Mouse (Mus musculus): Measurements from ENCODE around the gene Vac14. TPM values are rescaled to one million over a fixed set of nuclear protein-coding genes. Genes with fewer than 3 reads are reported as not detected.

Vac14 gene
- polyA plus RNA-seq, 1 experiment: 26.8 TPM

- Histone ChIP-seq H3K79me2 (ENCODE audit: control insufficient read depth, insufficient read depth) (no peaks in the 10 kb centered on the region), H3K4me3 (no peak overlapping the region), H3ac (ENCODE audit: control insufficient read depth, insufficient read length) (no peak overlapping the region), H3K4me2 (ENCODE audit: low read depth) (no peak overlapping the region), H3K27me3 (ENCODE audit: control insufficient read depth, insufficient read depth, insufficient read length) (no peaks in the 10 kb centered on the region), H3K36me3 (ENCODE audit: control insufficient read depth, insufficient read depth) (no peaks in the 10 kb centered on the region)
- TF ChIP-seq MYOG (IDR thresholded peaks at IDR 0.05; ENCODE audit: control insufficient read depth in 1 of 3, insufficient read depth in 1 of 3, insufficient read length in 2 of 3, low read depth in 2 of 3) (no peak), MYOD1 (IDR thresholded peaks at IDR 0.05; ENCODE audit: control insufficient read depth in 1 of 3, insufficient read length in 2 of 3, low read depth in 2 of 3) (no peak), TCF3 (IDR thresholded peaks at IDR 0.05; ENCODE audit: insufficient read length, low read depth) (no peak), TCF12 (IDR thresholded peaks at IDR 0.05; ENCODE audit: insufficient read depth, poor library complexity, severe bottlenecking) (no peak), MAX (IDR thresholded peaks at IDR 0.05; ENCODE audit: low read depth) (no peak), CEBPB (IDR thresholded peaks at IDR 0.05; ENCODE audit: insufficient read depth, poor library complexity, severe bottlenecking) (no peak), POLR2AphosphoS2 (IDR thresholded peaks at IDR 0.05; ENCODE audit: insufficient read length, low read depth) (no peak), POLR2A (IDR thresholded peaks at IDR 0.05; ENCODE audit: insufficient read length, low read depth) (no peak), REST (IDR thresholded peaks at IDR 0.05; ENCODE audit: insufficient read depth, insufficient read length) (no peak), E2F4 (IDR thresholded peaks at IDR 0.05; ENCODE audit: insufficient read depth) (no peak), USF1 (IDR thresholded peaks at IDR 0.05; ENCODE audit: low read depth) (no peak), SRF (IDR thresholded peaks at IDR 0.05; ENCODE audit: control insufficient read depth, insufficient read length, low read depth) (no peak)
These were observed 137.8 kb downstream of the Vac14 start for GRCm38 (mm10) chr8:110756196-110756595.

- TF ChIP-seq REST (IDR thresholded peaks at IDR 0.05; ENCODE audit: insufficient read depth, insufficient read length) (no peak), USF1 (IDR thresholded peaks at IDR 0.05; ENCODE audit: low read depth) (no peak), SRF (IDR thresholded peaks at IDR 0.05; ENCODE audit: control insufficient read depth, insufficient read length, low read depth) (no peak), MAX (IDR thresholded peaks at IDR 0.05; ENCODE audit: low read depth) (no peak), TCF3 (IDR thresholded peaks at IDR 0.05; ENCODE audit: insufficient read length, low read depth) (no peak), MYOG (IDR thresholded peaks at IDR 0.05; ENCODE audit: control insufficient read depth in 1 of 3, insufficient read depth in 1 of 3, insufficient read length in 2 of 3, low read depth in 2 of 3) (no peak), CEBPB (IDR thresholded peaks at IDR 0.05; ENCODE audit: insufficient read depth, poor library complexity, severe bottlenecking) (no peak), TCF12 (IDR thresholded peaks at IDR 0.05; ENCODE audit: insufficient read depth, poor library complexity, severe bottlenecking) (no peak), POLR2A (IDR thresholded peaks at IDR 0.05; ENCODE audit: insufficient read length, low read depth) (no peak), E2F4 (IDR thresholded peaks at IDR 0.05; ENCODE audit: insufficient read depth) (no peak), MYOD1 (IDR thresholded peaks at IDR 0.05; ENCODE audit: control insufficient read depth in 1 of 3, insufficient read length in 2 of 3, low read depth in 2 of 3) (no peak), POLR2AphosphoS2 (IDR thresholded peaks at IDR 0.05; ENCODE audit: insufficient read length, low read depth) (no peak)
- Histone ChIP-seq H3K27me3 (ENCODE audit: control insufficient read depth, insufficient read depth, insufficient read length) (no peaks in the 10 kb centered on the region), H3K4me2 (ENCODE audit: low read depth) (no peak overlapping the region), H3K4me3 (no peak overlapping the region), H3K36me3 (ENCODE audit: control insufficient read depth, insufficient read depth) (no peaks in the 10 kb centered on the region), H3K79me2 (ENCODE audit: control insufficient read depth, insufficient read depth) (no peaks in the 10 kb centered on the region), H3ac (ENCODE audit: control insufficient read depth, insufficient read length) (no peak overlapping the region)
These were observed 142.0 kb downstream of the Vac14 start for GRCm38 (mm10) chr8:110760280-110760940.

- Histone ChIP-seq H3ac (ENCODE audit: control insufficient read depth, insufficient read length) (no peak overlapping the region), H3K4me2 (ENCODE audit: low read depth) (no peak overlapping the region), H3K79me2 (ENCODE audit: control insufficient read depth, insufficient read depth) (no peaks in the 10 kb centered on the region), H3K36me3 (ENCODE audit: control insufficient read depth, insufficient read depth) (no peaks in the 10 kb centered on the region), H3K27me3 (ENCODE audit: control insufficient read depth, insufficient read depth, insufficient read length) (no peaks in the 10 kb centered on the region), H3K4me3 (no peak overlapping the region)
- TF ChIP-seq USF1 (IDR thresholded peaks at IDR 0.05; ENCODE audit: low read depth): no peak
- TF ChIP-seq POLR2A (IDR thresholded peaks at IDR 0.05; ENCODE audit: insufficient read length, low read depth): no peak
- TF ChIP-seq MAX (IDR thresholded peaks at IDR 0.05; ENCODE audit: low read depth): no peak
- TF ChIP-seq REST (IDR thresholded peaks at IDR 0.05; ENCODE audit: insufficient read depth, insufficient read length): no peak
- no peak for TF ChIP-seq E2F4 (IDR thresholded peaks at IDR 0.05; ENCODE audit: insufficient read depth)
- TF ChIP-seq TCF12 (IDR thresholded peaks at IDR 0.05; ENCODE audit: insufficient read depth, poor library complexity, severe bottlenecking): no peak
- TF ChIP-seq CEBPB (IDR thresholded peaks at IDR 0.05; ENCODE audit: insufficient read depth, poor library complexity, severe bottlenecking): no peak
- no peak for TF ChIP-seq POLR2AphosphoS2 (IDR thresholded peaks at IDR 0.05; ENCODE audit: insufficient read length, low read depth)
- no peak for TF ChIP-seq TCF3 (IDR thresholded peaks at IDR 0.05; ENCODE audit: insufficient read length, low read depth)
- TF ChIP-seq MYOD1 (IDR thresholded peaks at IDR 0.05; ENCODE audit: control insufficient read depth in 1 of 3, insufficient read length in 2 of 3, low read depth in 2 of 3): no peak
- TF ChIP-seq MYOG (IDR thresholded peaks at IDR 0.05; ENCODE audit: control insufficient read depth in 1 of 3, insufficient read depth in 1 of 3, insufficient read length in 2 of 3, low read depth in 2 of 3): no peak
- no peak for TF ChIP-seq SRF (IDR thresholded peaks at IDR 0.05; ENCODE audit: control insufficient read depth, insufficient read length, low read depth)
These were observed 142.8 kb downstream of the Vac14 start for GRCm38 (mm10) chr8:110761185-110761584.

DNA sequence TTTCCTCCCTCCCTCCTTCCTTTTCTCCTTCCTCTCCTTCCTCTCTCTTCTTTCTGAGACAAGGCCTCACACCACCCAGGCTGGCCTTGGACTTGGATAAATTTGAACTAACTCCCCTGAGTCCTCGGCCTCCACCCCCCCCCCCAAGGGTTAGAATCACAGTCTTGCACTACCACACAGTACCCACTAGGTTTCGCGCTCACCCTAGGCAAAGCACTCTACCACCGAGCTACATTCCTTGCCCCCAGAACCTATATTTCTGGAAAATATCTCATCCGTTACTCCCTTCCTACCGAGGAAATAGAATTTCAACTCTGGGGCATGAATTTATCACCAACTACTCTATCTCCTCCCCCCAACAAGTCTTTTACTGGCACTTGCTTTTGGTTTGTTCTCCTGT, 143.6 kb downstream of the Vac14 start:
- H3K36me3 ChIP-seq (ENCODE audit: control insufficient read depth, insufficient read depth): no peaks in the 10 kb centered on the region
- no peak overlapping the region for H3K4me2 ChIP-seq (ENCODE audit: low read depth)
- TF ChIP-seq MYOD1 (IDR thresholded peaks at IDR 0.05; ENCODE audit: control insufficient read depth in 1 of 3, insufficient read length in 2 of 3, low read depth in 2 of 3): no peak
- no peak overlapping the region for H3ac ChIP-seq (ENCODE audit: control insufficient read depth, insufficient read length)
- no peaks in the 10 kb centered on the region for H3K27me3 ChIP-seq (ENCODE audit: control insufficient read depth, insufficient read depth, insufficient read length)
- H3K79me2 ChIP-seq (ENCODE audit: control insufficient read depth, insufficient read depth): no peaks in the 10 kb centered on the region
- H3K4me3 ChIP-seq: no peak overlapping the region

DNA sequence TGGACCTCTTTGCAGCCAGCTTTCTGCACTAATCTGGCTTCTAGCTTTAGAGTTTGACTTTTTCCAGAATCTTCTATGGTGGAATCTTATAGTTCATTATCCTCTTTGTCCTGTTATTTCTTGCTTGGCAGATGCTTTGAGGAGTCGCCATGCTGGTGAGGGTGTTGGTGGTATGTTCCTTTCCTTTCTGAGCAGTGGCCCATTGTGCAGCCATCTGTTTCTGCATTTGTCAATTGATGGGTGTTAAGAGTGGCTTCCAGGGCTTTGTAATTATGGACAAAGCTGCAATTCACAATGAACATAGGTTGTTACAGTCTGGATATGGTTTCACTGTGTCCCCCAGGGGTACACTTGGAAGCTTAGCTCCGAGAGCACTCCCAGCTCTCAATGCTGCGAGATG, 146.3 kb downstream of the Vac14 start:
- H3K79me2 ChIP-seq (ENCODE audit: control insufficient read depth, insufficient read depth): no peaks in the 10 kb centered on the region
- H3ac ChIP-seq (ENCODE audit: control insufficient read depth, insufficient read length): no peak overlapping the region
- H3K27me3 ChIP-seq (ENCODE audit: control insufficient read depth, insufficient read depth, insufficient read length): no peaks in the 10 kb centered on the region
- H3K4me2 ChIP-seq (ENCODE audit: low read depth): no peak overlapping the region
- H3K36me3 ChIP-seq (ENCODE audit: control insufficient read depth, insufficient read depth): no peaks in the 10 kb centered on the region
- H3K4me3 ChIP-seq: no peak overlapping the region
- TF ChIP-seq TCF12 (IDR thresholded peaks at IDR 0.05; ENCODE audit: insufficient read depth, poor library complexity, severe bottlenecking): no peak
- TF ChIP-seq MAX (IDR thresholded peaks at IDR 0.05; ENCODE audit: low read depth): no peak
- TF ChIP-seq CEBPB (IDR thresholded peaks at IDR 0.05; ENCODE audit: insufficient read depth, poor library complexity, severe bottlenecking): no peak
- TF ChIP-seq SRF (IDR thresholded peaks at IDR 0.05; ENCODE audit: control insufficient read depth, insufficient read length, low read depth): no peak
- no peak for TF ChIP-seq USF1 (IDR thresholded peaks at IDR 0.05; ENCODE audit: low read depth)
- no peak for TF ChIP-seq TCF3 (IDR thresholded peaks at IDR 0.05; ENCODE audit: insufficient read length, low read depth)

Data from myocyte (in vitro differentiated cells).